8 mouse cellular contexts compared by ENCODE assay signal in the genomic region with DNA sequence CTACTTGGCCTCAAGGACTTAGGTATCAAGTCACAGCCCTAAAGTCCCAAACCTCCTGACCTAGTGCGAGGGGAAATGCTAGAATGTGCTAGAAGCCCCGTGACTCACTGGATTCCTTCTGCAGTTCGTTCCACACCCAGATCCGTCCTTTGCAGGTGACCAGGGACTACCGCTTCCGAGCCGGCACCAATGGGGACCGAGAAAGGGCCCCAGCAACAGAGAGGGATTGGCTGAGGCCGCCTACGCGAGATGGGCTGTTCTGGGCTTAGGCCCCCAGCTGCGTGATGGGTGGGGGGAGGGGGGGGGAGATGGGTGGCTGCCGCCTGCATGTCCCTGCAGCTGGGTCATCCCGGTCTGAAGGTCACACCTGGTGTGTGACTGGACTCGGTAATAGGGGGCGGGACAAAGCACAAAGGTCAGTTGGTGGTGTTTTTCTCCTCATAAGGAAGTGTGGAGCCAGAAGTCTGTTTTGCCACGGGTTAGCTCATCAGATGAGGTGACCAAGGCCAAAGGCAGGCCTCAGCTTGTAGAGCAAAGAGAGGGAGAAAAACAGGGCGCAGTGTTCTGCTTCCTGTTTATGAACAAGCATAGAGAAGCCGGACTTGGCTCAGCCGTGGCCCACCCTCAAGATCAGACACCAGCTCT. TPM values are rescaled to one million over a fixed set of nuclear protein-coding genes. Genes with fewer than 3 reads are reported as not detected.
DNase-seq lines count a peak whose midpoint lies in the region; ATAC-seq and TF ChIP-seq lines count a peak whose summit lies in the region.

No protein-coding gene starts in this region.

- dilution Hi-C loops in CH12.LX (cut with MboI; ENCODE audit: extremely low pct_ligation_motif_present, extremely low pct_unique_long_range_greater_than_20kb, low sequenced_read_pairs): no loop called here

- WGBS in forebrain, embryonic 12.5 days: under 1% methylated on average over 19 of the region's 20 CpGs
- under 1% methylated on average over 20 of the region's 20 CpGs for WGBS in heart, postnatal 0 days
- under 1% methylated on average over 20 of the region's 20 CpGs for WGBS in liver, embryonic 16.5 days (ENCODE audit: insufficient replicate concordance)
- under 1% methylated on average over 20 of the region's 20 CpGs for WGBS in neural tube, embryonic 13.5 days

- H3K4me2 ChIP-seq in CH12.LX (ENCODE audit: insufficient read depth, low read depth, poor library complexity, severe bottlenecking): peak overlapping the region; percentile 88
- peak overlapping the region; percentile 50 for H3K4me2 ChIP-seq in forebrain, embryonic 12.5 days
- H3K4me2 ChIP-seq in heart, postnatal 0 days (ENCODE audit: low read depth, low read length): peak overlapping the region; percentile 48
- H3K4me2 ChIP-seq in liver, embryonic 16.5 days (ENCODE audit: low read depth, low read length): peak overlapping the region; percentile 69
- peak overlapping the region; percentile 58 for H3K4me2 ChIP-seq in neural tube, embryonic 13.5 days

- in situ Hi-C loops in CH12.LX (cut with MboI; ENCODE audit: low pct_ligation_motif_present, low pct_unique_long_range_greater_than_20kb, low sequenced_read_pairs): no loop called here

- peaks cover 16% of the 10 kb centered on the region for H3K79me2 ChIP-seq in CH12.LX (replicated peaks; ENCODE audit: control insufficient read depth, extremely low read depth, insufficient read depth, poor library complexity, severe bottlenecking)

- H3K36me3 ChIP-seq in CH12.LX (replicated peaks in 1 of 2; ENCODE audit: control insufficient read depth in 1 of 2, insufficient read depth in 1 of 2, low read length in 1 of 2): peaks cover 7 to 9% of the 10 kb centered on the region in 2 experiments
- H3K36me3 ChIP-seq in forebrain, embryonic 12.5 days (replicated peaks): no peaks in the 10 kb centered on the region
- 0 out of 2 replicates have a peak, but pooled peaks cover 5% of the 10 kb centered on the region for H3K36me3 ChIP-seq in heart, postnatal 0 days (replicated peaks; ENCODE audit: control insufficient read depth, insufficient read depth, low read length)
- peaks cover 3% of the 10 kb centered on the region; the same call in 1 of the 2 replicates for H3K36me3 ChIP-seq in liver, embryonic 16.5 days (ENCODE audit: control insufficient read depth, insufficient read depth)
- H3K36me3 ChIP-seq in neural tube, embryonic 13.5 days: peaks cover 2% of the 10 kb centered on the region; the same call in 1 of the 2 replicates
- peaks cover 2% of the 10 kb centered on the region for H3K36me3 ChIP-seq in testis, adult 2 months (ENCODE audit: control insufficient read depth, insufficient read depth, low read length)

- peak overlapping the region; percentile 99 for H3K27ac ChIP-seq in CH12.LX (ENCODE audit: insufficient read depth, low read depth)
- H3K27ac ChIP-seq in forebrain, embryonic 12.5 days: peak overlapping the region; percentile 98
- peak overlapping the region; percentile 97 for H3K27ac ChIP-seq in heart, postnatal 0 days (ENCODE audit: low read depth)
- peak overlapping the region; percentile 98 for H3K27ac ChIP-seq in liver, embryonic 16.5 days (ENCODE audit: low read length)
- H3K27ac ChIP-seq in neural tube, embryonic 13.5 days (replicated peaks): peak overlapping the region; percentile 98
- peak overlapping the region; percentile 96 for H3K27ac ChIP-seq in testis, adult 2 months (ENCODE audit: control insufficient read depth, insufficient read depth, low read depth, low read length)

- no peaks in the 10 kb centered on the region for H3K27me3 ChIP-seq in CH12.LX (replicated peaks)
- H3K27me3 ChIP-seq in forebrain, embryonic 12.5 days: no peaks in the 10 kb centered on the region
- H3K27me3 ChIP-seq in heart, postnatal 0 days (ENCODE audit: control insufficient read depth, insufficient read depth, low read length): no peaks in the 10 kb centered on the region
- H3K27me3 ChIP-seq in liver, embryonic 16.5 days (ENCODE audit: control insufficient read depth, insufficient read depth, low read depth, low read length): peaks cover 5% of the 10 kb centered on the region
- no peaks in the 10 kb centered on the region for H3K27me3 ChIP-seq in neural tube, embryonic 13.5 days
- H3K27me3 ChIP-seq in testis, adult 2 months (ENCODE audit: control insufficient read depth, insufficient read depth, low read length): no peaks in the 10 kb centered on the region

- peaks cover 6 to 32% of the 10 kb centered on the region in 2 experiments; a peak in 3 of 4 replicates for H3K4me1 ChIP-seq in CH12.LX (ENCODE audit: control insufficient read depth in 1 of 2, insufficient read depth in 2 of 2)
- peaks cover 35% of the 10 kb centered on the region for H3K4me1 ChIP-seq in forebrain, embryonic 12.5 days
- H3K4me1 ChIP-seq in heart, postnatal 0 days (ENCODE audit: control insufficient read depth, insufficient read depth): peaks cover 25% of the 10 kb centered on the region
- peaks cover 45% of the 10 kb centered on the region for H3K4me1 ChIP-seq in liver, embryonic 16.5 days (ENCODE audit: control insufficient read depth, low read depth, low read length)
- H3K4me1 ChIP-seq in neural tube, embryonic 13.5 days (replicated peaks): peaks cover 52% of the 10 kb centered on the region
- H3K4me1 ChIP-seq in testis, adult 2 months (ENCODE audit: control insufficient read depth, insufficient read depth, low read length): peaks cover 18% of the 10 kb centered on the region

- TF ChIP-seq POLR2A in CH12.LX (IDR thresholded peaks at IDR 0.05; ENCODE audit: low read depth, low read length): peak; percentile 59
- peak; percentile 48; the same call in 1 of the 2 replicates for TF ChIP-seq POLR2A in testis, adult 2 months (IDR thresholded peaks at IDR 0.05; ENCODE audit: control insufficient read depth, low read depth, low read length)

- H3K9ac ChIP-seq in CH12.LX (ENCODE audit: insufficient read depth, low read depth): peak overlapping the region; percentile 94
- H3K9ac ChIP-seq in forebrain, embryonic 12.5 days: peak overlapping the region; percentile 51
- peak overlapping the region; percentile 39 for H3K9ac ChIP-seq in heart, postnatal 0 days (replicated peaks; ENCODE audit: low read depth, low read length)
- peak overlapping the region; percentile 63 for H3K9ac ChIP-seq in liver, embryonic 16.5 days (ENCODE audit: low read depth, low read length)
- peak overlapping the region; percentile 67 for H3K9ac ChIP-seq in neural tube, embryonic 13.5 days

- peak; percentile 69 for TF ChIP-seq EP300 in CH12.LX (IDR thresholded peaks at IDR 0.05; ENCODE audit: low read length)
- peak; percentile 93 for TF ChIP-seq EP300 in heart, postnatal 0 days (IDR thresholded peaks at IDR 0.05; ENCODE audit: low read depth)

- TF ChIP-seq CTCF in CH12.LX (conservative IDR thresholded peaks at IDR 0.05 in 1 of 2, IDR thresholded peaks at IDR 0.05 in 1 of 2; ENCODE audit: low read depth in 2 of 2, low read length in 2 of 2): no peak
- no peak for TF ChIP-seq CTCF in heart, postnatal 0 days (IDR thresholded peaks at IDR 0.05; ENCODE audit: low read depth)
- no peak for TF ChIP-seq CTCF in testis, adult 2 months (IDR thresholded peaks at IDR 0.05; ENCODE audit: control insufficient read depth, insufficient read depth, insufficient replicate concordance, low read depth, low read length)

- peak; percentile 98 for DNase-seq in CH12.LX (ENCODE audit: extremely low read depth)
- peak; percentile 93 for DNase-seq in c-Kit-positive CD71-positive TER-119-positive erythroid progenitor cells, embryonic 14.5 days (ENCODE audit: low spot score)
- DNase-seq in heart, postnatal 0 days (ENCODE audit: low spot score): peak; percentile 99
- peak; percentile 97 to 98 for DNase-seq in kidney, postnatal 4 days

- peak; percentile 90 for ATAC-seq in forebrain, embryonic 12.5 days (ENCODE audit: low FRiP score)
- ATAC-seq in heart, postnatal 0 days (ENCODE audit: insufficient read depth, low read depth): peak; percentile 89
- peak; percentile 87 for ATAC-seq in liver, embryonic 16.5 days (ENCODE audit: low read depth)
- peak; percentile 90 for ATAC-seq in neural tube, embryonic 13.5 days (ENCODE audit: low read depth)

- peak overlapping the region; percentile 24 to 53 (median 42) for H3K4me3 ChIP-seq in CH12.LX (replicated peaks in 1 of 3; ENCODE audit: low read depth in 2 of 3, low read length in 2 of 3, poor library complexity in 1 of 3)
- peak overlapping the region; percentile 26 for H3K4me3 ChIP-seq in forebrain, embryonic 12.5 days (replicated peaks)
- peak overlapping the region; percentile 19 for H3K4me3 ChIP-seq in heart, postnatal 0 days (ENCODE audit: low read depth, low read length)
- peak overlapping the region; percentile 66 for H3K4me3 ChIP-seq in liver, embryonic 16.5 days (ENCODE audit: low read depth, low read length)
- H3K4me3 ChIP-seq in neural tube, embryonic 13.5 days: peak overlapping the region; percentile 33
- peak overlapping the region; percentile 72 for H3K4me3 ChIP-seq in testis, adult 2 months (ENCODE audit: control insufficient read depth, low read depth, low read length)

- no peak; the same call in 1 of the 2 replicates for TF ChIP-seq RAD21 in CH12.LX (IDR thresholded peaks at IDR 0.05; ENCODE audit: low read depth, low read length)

- no peaks in the 10 kb centered on the region for H3K9me3 ChIP-seq in CH12.LX (replicated peaks; ENCODE audit: low read length)
- H3K9me3 ChIP-seq in forebrain, embryonic 12.5 days: no peaks in the 10 kb centered on the region
- no peaks in the 10 kb centered on the region for H3K9me3 ChIP-seq in heart, postnatal 0 days (replicated peaks; ENCODE audit: control insufficient read depth, low read length)
- H3K9me3 ChIP-seq in liver, embryonic 16.5 days (replicated peaks; ENCODE audit: control insufficient read depth, low read length): no peaks in the 10 kb centered on the region
- H3K9me3 ChIP-seq in neural tube, embryonic 13.5 days: no peaks in the 10 kb centered on the region

RNA-seq across cellular contexts. Expression of gene Ubc, which starts 3.1 kb away (rescaled TPM):
- total RNA-seq in CH12.LX (2012; rRNA removed): 466 and 486 TPM in 2 replicates
- total RNA-seq in CH12.LX (2014; rRNA removed): 650 and 656 TPM in 2 replicates
- 687 and 803 TPM in 2 replicates for polyA plus RNA-seq in CH12.LX (2012; ENCODE audit: insufficient read length, low read depth)
- polyA plus RNA-seq in forebrain, embryonic 12.5 days (2016; fragmentation: Nextera tagmentation; extraction: Ambion mirVana): 1,113 and 1,114 TPM in 2 replicates
- total RNA-seq in heart, postnatal 0 days (2014; rRNA removed; ENCODE audit: low replicate concordance): 889 and 1,003 TPM in 2 replicates
- 742 and 892 TPM in 2 replicates for polyA plus RNA-seq in heart, postnatal 0 days (2015; fragmentation: Nextera tagmentation; extraction: Ambion mirVana)
- polyA plus RNA-seq in liver, embryonic 16.5 days (2015; fragmentation: Nextera tagmentation; extraction: Ambion mirVana): 573 and 608 TPM in 2 replicates
- 1,127 and 1,268 TPM in 2 replicates for polyA plus RNA-seq in neural tube, embryonic 13.5 days (2015; fragmentation: Nextera tagmentation; extraction: Ambion mirVana)
- polyA plus RNA-seq in testis, adult 2 months (2012; rRNA removed): 1,188 and 1,319 TPM in 2 replicates

RNA-seq across cellular contexts. Expression of gene Gm10382, which starts 4.0 kb away (rescaled TPM):
- total RNA-seq in CH12.LX (2012; rRNA removed) (0.59 and 0.80 TPM in 2 replicates), CH12.LX (2014; rRNA removed) (not detected in 2 replicates)
- polyA plus RNA-seq in CH12.LX (2012; ENCODE audit: insufficient read length, low read depth): 0.87 and 1.1 TPM in 2 replicates
- 0.91 and 0.97 TPM in 2 replicates for polyA plus RNA-seq in forebrain, embryonic 12.5 days (2016; fragmentation: Nextera tagmentation; extraction: Ambion mirVana)
- total RNA-seq in heart, postnatal 0 days (2014; rRNA removed; ENCODE audit: low replicate concordance): not detected in 2 replicates
- 0.32 and 0.78 TPM in 2 replicates for polyA plus RNA-seq in heart, postnatal 0 days (2015; fragmentation: Nextera tagmentation; extraction: Ambion mirVana)
- 0.18 and 0.27 TPM in 2 replicates for polyA plus RNA-seq in liver, embryonic 16.5 days (2015; fragmentation: Nextera tagmentation; extraction: Ambion mirVana)
- 0.52 and 0.73 TPM in 2 replicates for polyA plus RNA-seq in neural tube, embryonic 13.5 days (2015; fragmentation: Nextera tagmentation; extraction: Ambion mirVana)
- 84.2 and 109 TPM in 2 replicates for polyA plus RNA-seq in testis, adult 2 months (2012; rRNA removed)

RNA-seq across cellular contexts. Expression of gene Dhx37, which starts 40.8 kb away (rescaled TPM):
- total RNA-seq in CH12.LX (2012; rRNA removed) (21.0 and 23.8 TPM in 2 replicates), CH12.LX (2014; rRNA removed) (22.7 and 26.0 TPM in 2 replicates)
- 33.0 and 36.9 TPM in 2 replicates for polyA plus RNA-seq in CH12.LX (2012; ENCODE audit: insufficient read length, low read depth)
- polyA plus RNA-seq in forebrain, embryonic 12.5 days (2016; fragmentation: Nextera tagmentation; extraction: Ambion mirVana): 16.5 and 17.1 TPM in 2 replicates
- total RNA-seq in heart, postnatal 0 days (2014; rRNA removed; ENCODE audit: low replicate concordance): 5.9 and 16.2 TPM in 2 replicates
- 5.5 and 6.8 TPM in 2 replicates for polyA plus RNA-seq in heart, postnatal 0 days (2015; fragmentation: Nextera tagmentation; extraction: Ambion mirVana)
- 4.0 and 4.2 TPM in 2 replicates for polyA plus RNA-seq in liver, embryonic 16.5 days (2015; fragmentation: Nextera tagmentation; extraction: Ambion mirVana)
- 9.0 and 10.6 TPM in 2 replicates for polyA plus RNA-seq in neural tube, embryonic 13.5 days (2015; fragmentation: Nextera tagmentation; extraction: Ambion mirVana)
- polyA plus RNA-seq in testis, adult 2 months (2012; rRNA removed): 17.0 and 19.5 TPM in 2 replicates

RNA-seq across cellular contexts. Expression of gene Bri3bp, which starts 48.3 kb away (rescaled TPM):
- total RNA-seq in CH12.LX (2012; rRNA removed): 48.4 and 49.6 TPM in 2 replicates
- total RNA-seq in CH12.LX (2014; rRNA removed): 30.1 and 37.7 TPM in 2 replicates
- 147 and 164 TPM in 2 replicates for polyA plus RNA-seq in CH12.LX (2012; ENCODE audit: insufficient read length, low read depth)
- 37.4 and 43.0 TPM in 2 replicates for polyA plus RNA-seq in forebrain, embryonic 12.5 days (2016; fragmentation: Nextera tagmentation; extraction: Ambion mirVana)
- total RNA-seq in heart, postnatal 0 days (2014; rRNA removed; ENCODE audit: low replicate concordance): 27.8 and 41.5 TPM in 2 replicates
- 59.2 and 65.8 TPM in 2 replicates for polyA plus RNA-seq in heart, postnatal 0 days (2015; fragmentation: Nextera tagmentation; extraction: Ambion mirVana)
- polyA plus RNA-seq in liver, embryonic 16.5 days (2015; fragmentation: Nextera tagmentation; extraction: Ambion mirVana): 18.4 and 20.3 TPM in 2 replicates
- polyA plus RNA-seq in neural tube, embryonic 13.5 days (2015; fragmentation: Nextera tagmentation; extraction: Ambion mirVana): 33.3 and 33.8 TPM in 2 replicates
- 41.4 and 42.7 TPM in 2 replicates for polyA plus RNA-seq in testis, adult 2 months (2012; rRNA removed)

RNA-seq across cellular contexts. Expression of gene Scarb1, which starts 52.2 kb away (rescaled TPM):
- 11.6 and 12.3 TPM in 2 replicates for total RNA-seq in CH12.LX (2012; rRNA removed)
- total RNA-seq in CH12.LX (2014; rRNA removed): 16.3 and 20.0 TPM in 2 replicates
- polyA plus RNA-seq in CH12.LX (2012; ENCODE audit: insufficient read length, low read depth): 24.6 and 24.7 TPM in 2 replicates
- 31.5 and 38.7 TPM in 2 replicates for polyA plus RNA-seq in forebrain, embryonic 12.5 days (2016; fragmentation: Nextera tagmentation; extraction: Ambion mirVana)
- 79.8 and 84.2 TPM in 2 replicates for total RNA-seq in heart, postnatal 0 days (2014; rRNA removed; ENCODE audit: low replicate concordance)
- 53.7 and 58.2 TPM in 2 replicates for polyA plus RNA-seq in heart, postnatal 0 days (2015; fragmentation: Nextera tagmentation; extraction: Ambion mirVana)
- 78.3 and 89.5 TPM in 2 replicates for polyA plus RNA-seq in liver, embryonic 16.5 days (2015; fragmentation: Nextera tagmentation; extraction: Ambion mirVana)
- polyA plus RNA-seq in neural tube, embryonic 13.5 days (2015; fragmentation: Nextera tagmentation; extraction: Ambion mirVana): 28.8 and 33.2 TPM in 2 replicates
- polyA plus RNA-seq in testis, adult 2 months (2012; rRNA removed): 172 and 188 TPM in 2 replicates

Comparison
In these comparisons a context has a peak if more than half of its experiments do, and no peak if none do; other contexts are left out.
1. Peak in every context shown above with its lines: DNase-seq, ATAC-seq, H3K4me3 ChIP-seq and H3K27ac ChIP-seq.
2. H3K4me3 ChIP-seq: peak in every context shown above with its lines; median percentile 72 in testis, adult 2 months; 66 in liver, embryonic 16.5 days; 42 in CH12.LX; 33 in neural tube, embryonic 13.5 days; 26 in forebrain, embryonic 12.5 days; 19 in heart, postnatal 0 days.
3. H3K9ac ChIP-seq: peak in every context shown above with its lines; median percentile 94 in CH12.LX; 67 in neural tube, embryonic 13.5 days; 63 in liver, embryonic 16.5 days; 51 in forebrain, embryonic 12.5 days; 39 in heart, postnatal 0 days.
4. RNA of gene Gm10382, which starts 4.0 kb away (polyA plus RNA-seq): 84.2 to 109 TPM in testis, adult 2 months; 0.87 to 1.1 TPM in CH12.LX, 0.91 to 0.97 TPM in forebrain, embryonic 12.5 days, 0.32 to 0.78 TPM in heart, postnatal 0 days, 0.52 to 0.73 TPM in neural tube, embryonic 13.5 days and 0.18 to 0.27 TPM in liver, embryonic 16.5 days; every median in the first group is over 10 times any median in the second.